Mouse (Mus musculus) brain, adult 2 months (tissue): Measurements from ENCODE around the gene Gm20683.

Experiments
- DNase-seq: peaks from one replicate; pipeline ENCODE4 v3.0.0; 2011; ENCODE audit warnings: low read depth, low spot score

Gene Gm20683

DNA sequence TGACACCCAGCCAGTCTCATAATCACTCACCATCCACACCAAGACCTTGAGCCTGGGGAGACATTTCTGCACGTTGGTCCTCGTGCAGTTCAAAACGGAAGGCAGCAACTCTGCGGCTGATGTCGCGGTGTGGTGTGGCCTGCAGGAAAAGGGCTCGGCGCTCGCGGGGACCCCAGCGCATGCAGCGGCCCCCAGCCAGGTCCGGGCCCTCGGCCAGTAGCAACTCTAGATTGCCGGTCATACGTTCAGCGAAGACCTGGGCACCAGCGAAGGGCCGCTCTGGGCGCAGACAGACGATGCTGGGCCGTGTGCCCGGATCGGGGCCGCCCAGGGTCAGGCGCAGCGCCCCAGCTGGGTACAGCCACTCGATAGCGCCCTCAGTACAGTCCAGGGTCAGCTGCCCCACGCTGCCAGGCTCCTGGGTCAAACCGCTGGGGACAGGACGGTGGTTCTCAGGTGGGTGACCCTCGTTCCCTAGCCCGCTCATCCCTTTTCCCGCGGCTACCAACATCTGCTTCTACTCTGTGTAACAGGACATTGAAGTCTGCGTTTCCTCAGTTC is 45.3 kb downstream of the Gm20683 start:
- peak; percentile 56 for DNase-seq

DNA sequence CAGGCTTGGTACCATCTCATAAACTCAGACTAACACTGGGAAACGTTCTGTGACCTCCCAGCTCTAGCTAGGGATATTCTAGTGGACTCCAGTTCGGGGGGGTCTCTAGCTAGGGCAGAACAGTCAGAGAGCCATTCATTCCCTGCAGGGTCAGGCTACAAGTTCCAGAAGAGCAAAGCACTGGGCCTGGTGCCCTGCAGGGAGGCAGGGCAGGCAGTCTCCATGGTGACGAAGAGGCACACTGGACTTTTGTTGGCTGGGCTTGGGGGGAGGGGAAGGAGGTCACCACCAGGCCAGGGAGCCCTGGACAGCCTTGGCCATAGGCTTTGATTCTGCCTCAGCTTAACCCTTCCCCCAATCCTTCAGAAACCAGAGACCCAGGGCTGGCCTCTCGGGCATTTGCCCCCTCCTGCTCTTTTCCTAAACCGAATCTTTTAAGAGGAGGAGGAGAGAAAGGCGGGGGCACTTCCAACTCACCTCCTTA is 45.9 kb downstream of the Gm20683 start, which contains the start of gene AC134908.4:
TSS of gene AC134908.4 (minus strand) at position 51 of the 484 bp plus-strand sequence.
- peak; percentile 93 for DNase-seq

DNA sequence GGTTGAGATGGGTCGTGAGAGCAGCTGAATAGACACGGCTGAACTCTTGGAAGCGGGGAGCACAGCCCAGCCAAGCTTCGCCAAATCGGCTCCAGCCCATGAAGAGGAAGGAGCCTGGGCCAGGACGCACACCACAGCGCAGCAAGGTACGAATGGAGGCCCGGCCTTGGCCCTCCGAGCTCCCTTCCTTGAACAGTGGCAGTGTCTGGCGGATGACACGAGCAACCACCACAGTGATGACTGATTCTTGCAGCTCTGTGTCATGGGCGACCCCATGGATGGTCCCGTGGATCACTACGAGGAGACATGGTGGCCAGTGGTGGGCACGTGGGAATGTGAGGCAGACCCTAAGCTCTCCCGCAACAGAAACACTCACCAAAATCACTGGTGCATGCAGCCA is 46.6 kb downstream of the Gm20683 start:
- no peak for DNase-seq

DNA sequence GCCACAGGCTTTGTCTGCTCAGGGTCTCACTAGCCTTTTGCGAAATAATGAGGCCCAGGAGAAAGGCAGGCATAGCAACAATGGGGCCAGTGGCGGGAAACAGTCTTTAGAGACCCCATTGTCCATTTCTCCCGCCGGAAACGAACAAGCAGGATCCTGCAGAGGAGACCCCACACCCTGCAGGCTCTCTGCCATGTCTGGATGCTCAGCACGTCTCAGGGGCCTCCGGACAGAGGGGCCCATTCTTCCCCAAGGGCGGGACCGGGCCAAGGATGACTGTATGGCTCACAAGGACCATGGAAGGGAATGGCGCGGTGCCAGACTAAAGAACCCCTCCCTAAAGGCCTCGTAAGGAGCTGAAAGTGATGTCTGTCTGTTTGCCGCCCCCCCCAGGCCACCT is 47.4 kb downstream of the Gm20683 start:
- no peak for DNase-seq

DNA sequence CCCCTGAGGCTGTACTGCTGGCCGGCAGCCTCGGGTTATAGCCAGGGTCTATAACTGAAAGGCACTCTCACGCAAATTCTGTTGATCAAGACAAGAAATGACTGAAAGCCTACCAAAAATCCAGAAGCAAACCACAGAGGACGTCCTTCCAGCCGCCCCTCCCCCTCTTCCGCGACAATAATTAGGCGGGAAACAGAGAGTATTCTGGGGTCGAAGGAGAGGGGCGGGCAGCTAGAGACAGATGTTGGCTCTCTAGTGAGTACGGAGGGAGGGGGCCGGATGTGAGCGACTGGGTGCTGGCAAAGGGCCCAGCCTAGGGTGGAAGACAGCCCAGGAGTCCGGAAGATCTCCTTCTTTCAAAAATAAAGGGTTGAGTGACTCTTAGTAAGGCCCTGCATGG is 48.9 kb downstream of the Gm20683 start, which contains the start of gene Fam173a:
TSS of gene Fam173a (minus strand) at position 287 of the 400 bp plus-strand sequence.
- DNase-seq, result peak; percentile 79

DNA sequence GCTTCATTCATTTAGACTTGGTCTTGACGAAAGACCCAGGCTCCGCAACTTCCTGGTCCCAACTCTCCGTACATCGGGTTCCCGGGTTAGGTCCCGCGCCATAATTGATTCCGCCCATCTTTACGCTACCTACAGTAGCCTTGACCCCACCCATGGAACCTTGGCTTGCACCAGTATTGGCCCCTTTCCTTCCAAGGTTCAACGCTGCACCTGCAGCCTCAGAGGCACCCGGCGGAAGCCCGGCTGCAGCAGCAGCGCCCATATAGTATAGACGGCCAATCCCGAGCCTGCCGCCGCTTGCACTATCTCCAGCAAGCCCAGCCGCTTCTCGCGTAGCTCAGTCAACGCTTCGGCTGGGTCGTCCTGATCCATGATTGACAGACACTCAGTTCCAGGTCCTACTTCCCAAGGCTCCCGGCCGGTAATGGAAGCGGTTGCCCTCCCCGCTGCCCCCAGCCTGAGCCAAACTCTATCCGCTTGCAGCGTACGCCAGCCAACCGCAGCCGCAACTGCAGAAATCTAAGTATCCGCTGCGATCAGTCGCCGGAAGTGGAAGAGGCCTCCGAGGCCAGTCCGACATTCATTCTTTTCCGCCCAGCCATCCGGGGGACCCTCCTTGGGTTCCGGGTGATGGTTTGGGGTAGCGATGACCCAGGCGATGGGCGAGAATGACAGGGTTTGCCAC is 49.6 kb downstream of the Gm20683 start:
- DNase-seq, result peak; percentile 94

DNA sequence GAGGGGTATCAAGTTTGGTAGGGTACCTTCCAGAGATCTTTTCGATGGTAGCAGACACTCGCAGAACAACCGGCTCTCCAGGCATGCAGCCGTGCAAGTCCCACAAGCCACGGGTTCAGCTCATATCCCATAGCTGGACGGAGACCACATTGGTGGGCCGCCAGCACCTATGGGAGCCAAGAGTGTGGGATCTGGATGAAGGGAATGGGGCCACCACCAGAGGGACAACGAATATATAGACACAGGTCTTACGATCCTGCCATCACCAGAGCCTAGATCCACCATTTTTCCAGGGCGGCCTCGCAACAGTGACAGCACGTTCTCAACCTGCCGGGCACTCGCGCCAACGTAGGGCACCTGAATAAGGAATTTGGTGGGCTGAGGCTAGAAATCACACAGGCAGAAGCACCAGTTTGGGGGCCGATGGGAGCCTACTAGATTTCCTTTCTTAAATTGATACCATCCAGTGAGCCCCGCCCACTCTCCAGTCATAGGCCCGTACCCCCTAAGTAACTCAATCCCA is 50.2 kb downstream of the Gm20683 start:
- no peak for DNase-seq

DNA sequence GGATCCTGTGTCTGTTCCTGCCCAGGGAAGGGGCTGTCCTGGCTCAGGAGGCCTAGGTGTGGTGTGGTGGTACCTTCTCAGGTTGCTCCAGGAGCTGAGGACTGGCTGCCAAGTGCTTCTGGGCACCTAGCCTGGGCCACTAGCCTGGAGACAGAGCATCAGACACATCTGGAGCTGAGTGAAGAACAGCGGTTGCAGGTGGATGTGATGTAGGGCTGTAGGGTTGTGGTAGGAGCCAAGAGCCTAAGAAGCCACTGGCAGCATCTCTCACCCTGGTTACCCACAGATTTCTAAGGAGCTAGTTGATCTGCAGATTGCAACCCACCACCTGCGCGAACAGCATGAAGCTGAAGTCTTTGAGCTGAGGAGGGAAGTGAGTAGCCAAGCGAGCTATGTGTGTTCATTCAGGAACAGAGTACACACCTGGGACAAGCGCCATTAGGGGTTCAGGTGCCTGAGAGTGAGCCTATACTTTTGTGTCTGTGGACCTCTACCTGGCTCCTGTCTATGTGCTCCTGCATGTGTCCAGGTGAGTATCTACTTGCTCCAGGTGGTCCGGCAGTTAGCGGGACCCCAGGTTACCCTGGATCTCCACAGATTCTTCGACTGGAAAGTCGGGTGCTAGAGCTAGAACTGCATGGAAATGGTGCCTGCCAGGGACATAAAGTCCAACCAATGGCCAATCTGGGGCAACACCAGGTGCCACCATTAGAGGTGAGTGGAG is 54.6 kb downstream of the Gm20683 start:
- no peak for DNase-seq

DNA sequence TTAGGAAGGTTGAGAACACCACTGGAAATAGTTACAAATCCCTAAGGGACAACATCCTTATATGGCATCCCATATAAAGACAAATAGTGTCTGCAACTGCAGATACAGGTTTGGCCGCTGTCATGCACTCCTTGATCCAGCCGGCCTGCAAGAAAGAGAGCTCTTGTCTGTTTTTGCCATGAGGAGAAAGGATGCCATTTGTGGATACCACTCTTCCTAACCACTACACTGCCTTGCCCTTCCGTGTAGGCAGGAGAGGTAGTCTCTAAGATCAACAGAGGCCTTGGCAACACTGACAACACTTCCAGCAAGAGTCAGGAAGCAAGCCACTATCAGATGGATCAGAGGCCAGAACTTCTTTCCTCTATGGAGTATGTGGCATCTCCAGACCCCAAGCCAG is 55.3 kb downstream of the Gm20683 start, which contains the start of gene Ccdc78:
TSS of gene Ccdc78 (plus strand) at position 301 of the 400 bp plus-strand sequence.
- DNase-seq, result no peak

DNA sequence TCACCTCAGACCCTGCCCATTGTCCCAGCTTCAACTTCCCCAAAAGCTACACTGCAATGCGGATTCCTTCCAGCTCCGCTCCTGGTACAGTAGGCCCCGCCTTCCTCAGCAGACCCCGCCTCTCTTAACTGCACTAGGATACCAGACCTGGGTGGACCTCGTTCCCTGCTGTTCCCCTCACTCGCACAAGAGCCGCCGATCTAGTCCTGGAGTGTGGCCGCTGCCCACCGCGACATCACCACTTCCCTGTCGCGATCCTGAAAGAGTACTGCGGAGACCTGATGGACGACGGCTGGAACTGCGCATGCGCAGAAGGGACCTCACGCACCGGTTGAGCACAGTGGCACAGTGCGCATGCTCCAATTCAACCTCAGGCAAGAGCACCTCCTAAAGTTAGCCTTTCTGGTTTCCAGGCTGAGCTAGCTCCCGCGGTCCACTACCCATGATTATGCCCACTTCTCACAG is 56.2 kb downstream of the Gm20683 start, which contains the start of gene Haghl:
TSS of gene Haghl (minus strand) at position 393 of the 465 bp plus-strand sequence.
- peak; percentile 98 for DNase-seq
